16 mouse cellular contexts compared by ENCODE assay signal in the genomic region with DNA sequence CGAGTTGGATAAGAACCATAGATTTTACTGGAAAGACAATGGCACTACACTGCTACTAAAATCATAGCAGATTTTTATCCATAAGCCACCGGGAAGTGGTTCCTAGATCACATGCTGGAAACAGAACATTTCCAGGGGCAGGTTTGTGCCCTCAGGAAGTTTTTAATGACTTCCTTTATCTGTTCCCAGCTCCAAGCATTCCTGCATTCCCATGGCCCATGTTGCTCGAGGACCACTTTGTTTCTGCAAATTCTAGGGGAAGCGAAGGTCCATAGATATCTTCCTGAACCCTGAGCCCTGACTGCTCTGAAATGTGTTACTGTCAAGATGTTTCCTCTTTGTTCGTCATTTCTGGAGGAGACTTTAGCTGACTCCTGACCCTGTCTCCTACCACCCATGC.
"Had no signal": no experiment of that assay in that cellular context is flagged by ENCODE, and none has a peak within 500 bp of the region (broad histone marks: within the 10 kb centered on the region; RNA-seq: fewer than 3 reads in every experiment).

No protein-coding gene starts in this region.

- H3K4me3 ChIP-seq: layer of hippocampus, adult 2 months; limb, embryonic 10.5 days; limb, embryonic 13.5 days; megakaryocyte, embryonic 14.5 days; midbrain, embryonic 10.5 days had no signal

- H3K4me2 ChIP-seq: limb, embryonic 13.5 days; lung, embryonic 14.5 days had no signal

- H3K4me1 ChIP-seq: limb, embryonic 10.5 days; megakaryocyte, embryonic 14.5 days had no signal

- H3K9ac ChIP-seq: limb, embryonic 13.5 days; lung, embryonic 14.5 days had no signal

- H3K9me3 ChIP-seq: limb, embryonic 10.5 days; limb, embryonic 13.5 days; megakaryocyte, embryonic 14.5 days; midbrain, embryonic 10.5 days had no signal

- H3K27ac ChIP-seq: layer of hippocampus, adult 2 months; limb, embryonic 10.5 days; limb, embryonic 13.5 days; macrophage; midbrain, embryonic 10.5 days had no signal

- DNase-seq: kidney, adult 18-20 months; kidney, adult 9 months; kidney, postnatal 14 days; kidney, postnatal 4 days; layer of hippocampus, adult 9-11 months; lung, embryonic 14.5 days; midbrain, embryonic 14.5 days; thymus, adult 18-20 months; thymus, postnatal 36 days had no signal

- H3K36me3 ChIP-seq: limb, embryonic 10.5 days; limb, embryonic 13.5 days; midbrain, embryonic 10.5 days had no signal

- ATAC-seq: lung, postnatal 0 days had no signal

- H3K27me3 ChIP-seq: limb, embryonic 13.5 days had no signal
